Mouse (Mus musculus) liver, postnatal 0 days (tissue): ENCODE data around the gene Lmo4. TPM values are rescaled to one million over a fixed set of nuclear protein-coding genes. Genes with fewer than 3 reads are reported as not detected.

Experiments used
- ATAC-seq: fragments of 200-750 bp; cut with Nextera tagmentation; 2 replicates; pipeline ENCODE4 v1.8.0; 2017; ENCODE audit warnings: mild to moderate bottlenecking, moderate library complexity
- DNase-seq: peaks from one replicate; pipeline ENCODE4 v3.0.0-alpha.2; 2016
- H3K27ac ChIP-seq: fragments of 300-500 bp; sonication (generic); 2 replicates; pipeline ENCODE4 v1.5.1; 2014; ENCODE audit warnings: antibody characterized with exemption, moderate library complexity, mild to moderate bottlenecking, low read depth
- H3K27me3 ChIP-seq: fragments of 300-500 bp; sonication (generic); 2 replicates; pipeline ENCODE4 v1.6.1; 2014; ENCODE audit warnings: low read length, control low read depth, mixed read lengths; ENCODE audit not compliant: insufficient read depth
- H3K36me3 ChIP-seq: fragments of 300-500 bp; sonication (generic); replicated peaks from 2 replicates; pipeline ENCODE4 v1.6.1; 2014; ENCODE audit warnings: mild to moderate bottlenecking, control low read depth, low read length, moderate library complexity, mixed read lengths; ENCODE audit not compliant: insufficient read depth
- H3K4me1 ChIP-seq: fragments of 300-500 bp; sonication (generic); 2 replicates; pipeline ENCODE4 v1.6.1; 2014; ENCODE audit warnings: antibody characterized with exemption, mild to moderate bottlenecking, control low read depth; ENCODE audit not compliant: insufficient read depth
- H3K4me2 ChIP-seq: fragments of 300-500 bp; sonication (generic); 2 replicates; pipeline ENCODE4 v1.6.1; 2014; ENCODE audit warnings: low read depth, mild to moderate bottlenecking, low read length, moderate library complexity, mixed read lengths
- H3K4me3 ChIP-seq: fragments of 300-500 bp; sonication (generic); 2 replicates; pipeline ENCODE4 v1.5.1; 2014; ENCODE audit warnings: low read depth, low read length
- H3K9ac ChIP-seq: fragments of 300-500 bp; sonication (generic); replicated peaks from 2 replicates; pipeline ENCODE4 v1.6.1; 2014; ENCODE audit warnings: mild to moderate bottlenecking, moderate library complexity
- H3K9me3 ChIP-seq: fragments of 300-500 bp; sonication (generic); 2 replicates; pipeline ENCODE4 v1.6.1; 2016; ENCODE audit warnings: mild to moderate bottlenecking, control low read depth, low read length, mixed read lengths
- CTCF ChIP-seq: sonication (generic); IDR thresholded peaks from 2 replicates; pipeline ENCODE4 v1.5.1; 2016; ENCODE audit warnings: antibody characterized with exemption, low read depth
- EP300 ChIP-seq: IDR thresholded peaks from 2 replicates; pipeline ENCODE4 v1.6.1; 2016; ENCODE audit warnings: antibody characterized with exemption, low read depth, mild to moderate bottlenecking
- WGBS: fragments of 180-500 bp; shearing (Covaris S2); extraction: QIAGEN DNeasy Blood & Tissue Kit; methylation state at CpG from one replicate; pipeline ENCODE4 v1.1.7; 2014; ENCODE audit not compliant: insufficient replicate concordance; 5-methylcytosine and 5-hydroxymethylcytosine counted together
- polyA plus RNA-seq: library from polyadenylated mRNA; unstranded; fragments of >200 nt; fragmentation: Nextera tagmentation; extraction: Ambion mirVana; gene quantifications from 2 replicates; pipeline ENCODE4 v1.2.1, GENCODE M21; 2015

Lmo4 gene
- polyA plus RNA-seq, 1 experiment from 2014 or later = 17.4 TPM

GRCm38 (mm10) chr3:144173138-144173537 is 31.9 kb downstream of the Lmo4 start:
- H3K36me3 ChIP-seq = no peaks in the 10 kb centered on the region
- H3K9me3 ChIP-seq = no peaks in the 10 kb centered on the region
- H3K9ac ChIP-seq = no peak overlapping the region
- no peak overlapping the region for H3K27ac ChIP-seq
- H3K4me3 ChIP-seq = no peak overlapping the region
- H3K4me2 ChIP-seq = no peak overlapping the region
- DNase-seq (no peak), ATAC-seq (no peak)
- H3K4me1 ChIP-seq = no peaks in the 10 kb centered on the region
- WGBS = 82% methylated on average over 11 of the region's 11 CpGs
- no peak for TF ChIP-seq CTCF
- TF ChIP-seq EP300 = no peak
- no peaks in the 10 kb centered on the region for H3K27me3 ChIP-seq

GRCm38 (mm10) chr3:144171749-144172148 is 33.3 kb downstream of the Lmo4 start:
- TF ChIP-seq CTCF (no peak), EP300 (no peak)
- 56% methylated on average over 2 of the region's 2 CpGs for WGBS
- ATAC-seq (no peak), DNase-seq (no peak)
- Histone ChIP-seq H3K4me3 (no peak overlapping the region), H3K4me1 (no peaks in the 10 kb centered on the region), H3K9me3 (no peaks in the 10 kb centered on the region), H3K27me3 (no peaks in the 10 kb centered on the region), H3K9ac (no peak overlapping the region), H3K36me3 (no peaks in the 10 kb centered on the region), H3K27ac (no peak overlapping the region), H3K4me2 (no peak overlapping the region)

DNA sequence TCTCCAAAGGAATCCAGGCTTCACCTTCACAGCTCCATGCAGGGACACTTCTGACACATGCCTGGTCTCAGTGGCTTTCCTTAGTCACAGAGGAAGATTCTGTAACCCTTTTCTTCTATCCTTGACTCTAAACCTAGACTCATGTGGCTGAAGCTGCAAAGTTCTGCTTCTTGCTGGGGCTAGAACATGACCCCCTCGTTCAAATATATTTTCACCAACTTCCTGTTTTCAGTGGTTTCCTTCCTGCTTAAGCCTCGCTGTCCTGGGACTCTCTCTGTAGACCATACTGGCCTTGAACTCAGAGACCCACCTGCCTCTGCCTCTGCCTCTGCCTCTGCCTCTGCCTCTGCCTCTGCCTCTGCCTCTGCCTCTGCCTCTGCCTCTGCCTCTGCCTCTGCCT is 34.5 kb downstream of the Lmo4 start:
- H3K4me2 ChIP-seq = no peak overlapping the region
- DNase-seq (no peak), ATAC-seq (no peak)
- WGBS = 26% methylated on average over 2 of the region's 2 CpGs
- H3K4me3 ChIP-seq = no peak overlapping the region
- no peaks in the 10 kb centered on the region for H3K9me3 ChIP-seq
- H3K27ac ChIP-seq = no peak overlapping the region
- no peak overlapping the region for H3K9ac ChIP-seq
- no peaks in the 10 kb centered on the region for H3K4me1 ChIP-seq
- no peak for TF ChIP-seq CTCF
- no peak for TF ChIP-seq EP300
- no peaks in the 10 kb centered on the region for H3K27me3 ChIP-seq
- no peaks in the 10 kb centered on the region for H3K36me3 ChIP-seq

DNA sequence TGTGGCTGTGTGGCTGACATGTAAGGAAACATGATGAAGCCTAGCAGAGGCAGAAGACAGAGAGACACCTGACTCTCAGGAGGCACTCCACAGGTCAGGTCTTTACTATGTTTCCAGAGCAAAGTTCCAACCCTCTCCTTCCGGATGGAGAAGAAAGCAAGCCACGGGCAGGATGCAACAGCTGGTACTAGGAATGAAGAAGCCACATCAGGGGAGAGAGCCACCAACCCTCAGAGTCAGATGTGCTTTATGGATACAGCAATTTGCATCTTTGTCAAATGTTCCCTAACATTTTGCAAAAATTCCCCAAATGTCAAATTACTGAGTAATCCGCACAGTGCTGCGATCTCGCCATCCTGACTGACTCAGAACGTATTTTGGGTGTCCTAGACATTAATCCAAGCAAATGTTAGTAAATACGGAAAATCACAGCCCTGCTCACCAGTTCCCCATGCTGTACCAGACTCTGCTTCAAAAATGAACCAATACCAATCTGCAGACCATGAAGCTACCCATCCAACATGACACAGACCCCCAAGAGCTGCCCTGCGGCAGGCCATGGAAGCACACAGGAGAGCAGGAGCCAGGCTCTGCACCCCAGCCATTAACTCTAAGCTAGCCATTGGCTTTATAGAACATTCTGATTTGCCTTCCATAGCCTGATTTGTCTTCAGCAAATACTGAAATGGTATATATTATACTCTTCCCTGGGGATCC is 38.4 kb downstream of the Lmo4 start:
- ATAC-seq (no peak), DNase-seq (no peak)
- Histone ChIP-seq H3K27ac (no peak overlapping the region), H3K9ac (no peak overlapping the region), H3K4me3 (no peak overlapping the region), H3K27me3 (no peaks in the 10 kb centered on the region), H3K9me3 (no peaks in the 10 kb centered on the region), H3K4me2 (no peak overlapping the region), H3K4me1 (no peaks in the 10 kb centered on the region), H3K36me3 (no peaks in the 10 kb centered on the region)
- WGBS = 87% methylated on average over 8 of the region's 8 CpGs
- TF ChIP-seq EP300 (no peak), CTCF (no peak)

GRCm38 (mm10) chr3:144165439-144165838 is 39.6 kb downstream of the Lmo4 start:
- Histone ChIP-seq H3K27me3 (no peaks in the 10 kb centered on the region), H3K9me3 (no peaks in the 10 kb centered on the region), H3K27ac (no peak overlapping the region), H3K4me2 (no peak overlapping the region), H3K4me1 (no peaks in the 10 kb centered on the region), H3K9ac (no peak overlapping the region), H3K36me3 (no peaks in the 10 kb centered on the region), H3K4me3 (no peak overlapping the region)
- WGBS = 82% methylated on average over 12 of the region's 12 CpGs
- ATAC-seq = no peak
- TF ChIP-seq CTCF = no peak
- no peak for TF ChIP-seq EP300
- DNase-seq = no peak

DNA sequence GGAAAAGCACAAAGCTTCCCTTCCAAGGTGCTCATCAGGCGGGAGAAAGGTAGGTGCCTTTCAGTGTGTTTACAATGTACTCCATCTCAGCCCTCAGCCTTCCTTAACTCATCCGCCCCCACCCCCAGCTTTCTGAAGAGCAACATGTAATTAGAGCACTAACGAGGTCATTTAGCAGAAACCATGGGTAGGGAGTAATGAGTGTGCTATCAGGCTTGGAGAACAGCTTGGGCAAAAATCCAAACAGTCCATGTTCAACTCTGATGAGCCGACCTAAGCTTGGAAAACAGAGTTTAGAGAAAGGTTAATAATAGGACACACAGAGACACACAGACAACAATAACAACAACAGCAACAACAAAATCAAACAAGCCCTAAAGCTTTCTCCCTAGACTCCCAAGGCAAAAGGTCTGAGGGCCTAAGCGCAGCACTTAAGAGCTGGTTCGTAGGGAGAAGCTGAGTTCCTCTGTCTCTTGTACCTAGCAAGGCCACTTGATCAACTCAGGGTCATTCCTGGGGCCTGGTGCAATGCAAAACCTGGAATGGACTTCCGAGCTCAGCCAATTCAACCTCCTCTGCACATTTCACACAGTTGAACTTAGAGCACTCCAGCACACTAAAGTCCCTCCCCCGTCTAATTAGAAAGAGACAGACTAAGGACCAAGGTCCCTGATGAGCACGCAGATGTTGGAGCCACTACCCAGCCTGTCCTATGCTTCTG is 40.2 kb downstream of the Lmo4 start:
- no peak overlapping the region for H3K4me3 ChIP-seq
- no peaks in the 10 kb centered on the region for H3K27me3 ChIP-seq
- TF ChIP-seq CTCF (no peak), EP300 (no peak)
- WGBS = 60% methylated on average over 9 of the region's 9 CpGs
- H3K9me3 ChIP-seq = no peaks in the 10 kb centered on the region
- no peak overlapping the region for H3K4me2 ChIP-seq
- DNase-seq (no peak), ATAC-seq (no peak)
- no peaks in the 10 kb centered on the region for H3K4me1 ChIP-seq
- no peak overlapping the region for H3K27ac ChIP-seq
- no peak overlapping the region for H3K9ac ChIP-seq
- H3K36me3 ChIP-seq = no peaks in the 10 kb centered on the region
